Mouse (Mus musculus): ENCODE data around the gene Paics.

DNA sequence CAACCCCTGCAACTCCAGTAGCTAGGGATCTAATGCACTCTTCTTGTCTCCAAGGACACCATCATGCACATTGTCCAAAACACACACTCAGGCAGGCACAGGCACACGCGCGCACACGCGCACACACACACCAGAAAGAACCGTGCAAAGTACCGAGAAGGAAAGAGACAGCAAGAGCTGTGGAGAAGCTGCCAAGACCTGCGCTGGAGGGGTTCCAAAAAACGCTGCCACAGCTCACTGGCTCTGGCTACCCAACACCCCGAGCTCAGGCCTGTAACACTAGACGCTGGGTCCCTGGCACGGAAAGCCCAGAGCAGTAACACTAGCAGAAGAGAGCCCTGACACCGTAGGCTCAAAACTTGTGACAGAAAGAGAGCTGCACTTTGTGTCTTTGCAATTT is 27.7 kb upstream of the Paics start:
- TF ChIP-seq POLR2A (IDR thresholded peaks at IDR 0.05; ENCODE audit: extremely low read depth, insufficient read depth, low read length) (no peak), CTCF (IDR thresholded peaks at IDR 0.05; ENCODE audit: low read depth, low read length) (no peak)

All from liver, adult 2 months (tissue).